In genomic region chr8:117308303-117309095, GRCm38 (mm10) we compare ENCODE assay signal across 13 mouse cellular contexts. TPM values are rescaled to one million over a fixed set of nuclear protein-coding genes. Genes with fewer than 3 reads are reported as not detected.
DNase-seq lines count a peak whose midpoint lies in the region; ATAC-seq and TF ChIP-seq lines count a peak whose summit lies in the region.
"Had no signal": no experiment of that assay in that cellular context is flagged by ENCODE, and none has a peak within 500 bp of the region (broad histone marks: within the 10 kb centered on the region; RNA-seq: fewer than 3 reads in every experiment).

No protein-coding gene starts in this region.

- ATAC-seq in lung, postnatal 0 days = no peak
- ATAC-seq in intestine, postnatal 0 days = no peak
- ATAC-seq: forebrain, embryonic 14.5 days had no signal

- H3K9me3 ChIP-seq in lung, postnatal 0 days (ENCODE audit: low read length) = no peaks in the 10 kb centered on the region
- no peaks in the 10 kb centered on the region for H3K9me3 ChIP-seq in intestine, postnatal 0 days (ENCODE audit: control insufficient read depth)

- H3K4me3 ChIP-seq in lung, postnatal 0 days (ENCODE audit: low read depth, low read length) = no peak overlapping the region
- no peak overlapping the region for H3K4me3 ChIP-seq in intestine, postnatal 0 days (ENCODE audit: low read depth, low read length)
- H3K4me3 ChIP-seq in layer of hippocampus, adult 2 months = no peak overlapping the region
- H3K4me3 ChIP-seq: gastrocnemius, adult 2 months had no signal

- peak; percentile 22; the same call in 1 of the 2 replicates for TF ChIP-seq EP300 in lung, postnatal 0 days (IDR thresholded peaks at IDR 0.05)

- no peaks in the 10 kb centered on the region for H3K36me3 ChIP-seq in lung, postnatal 0 days (ENCODE audit: insufficient read depth, low read length)
- no peaks in the 10 kb centered on the region; the same call in 1 of the 2 replicates for H3K36me3 ChIP-seq in intestine, postnatal 0 days (ENCODE audit: control insufficient read depth, insufficient read depth)
- peaks cover 2% of the 10 kb centered on the region; the same call in 1 of the 2 replicates for H3K36me3 ChIP-seq in splenic B cell, adult 2 months (ENCODE audit: control insufficient read depth, insufficient read depth, low read length, poor library complexity, severe bottlenecking)

- no peaks in the 10 kb centered on the region for H3K27me3 ChIP-seq in lung, postnatal 0 days (replicated peaks; ENCODE audit: insufficient read depth, low read length)
- H3K27me3 ChIP-seq in intestine, postnatal 0 days (replicated peaks; ENCODE audit: control insufficient read depth, insufficient read depth, low read length) = no peaks in the 10 kb centered on the region
- no peaks in the 10 kb centered on the region for H3K27me3 ChIP-seq in splenic B cell, adult 2 months (ENCODE audit: control insufficient read depth, insufficient read depth, low read length, poor library complexity, severe bottlenecking)

- peaks cover 17% of the 10 kb centered on the region for H3K4me1 ChIP-seq in lung, postnatal 0 days (ENCODE audit: insufficient read depth, low read depth, low read length)
- peaks cover 17% of the 10 kb centered on the region for H3K4me1 ChIP-seq in intestine, postnatal 0 days (replicated peaks; ENCODE audit: control insufficient read depth, insufficient read depth, low read length)

- DNase-seq in lung, postnatal 0 days (ENCODE audit: low spot score) = peak; percentile 65
- DNase-seq in lung, adult 18-20 months = no peak
- DNase-seq in kidney, postnatal 10 days = peak; percentile 69
- peak; percentile 63 for DNase-seq in splenic B cell, adult 2 months (ENCODE audit: low read depth, low spot score)
- DNase-seq in layer of hippocampus, adult 2 months (ENCODE audit: low spot score in 2 of 2) = no peak
- DNase-seq in cerebellum, postnatal 14 days = no peak
- DNase-seq in Muller cell, postnatal 12 days (ENCODE audit: inconsistent ontology term) = no peak
- DNase-seq: adrenal gland, adult 2 months; gastrocnemius, adult 2 months; heart, postnatal 36 days; lung, postnatal 14 days had no signal

- H3K9ac ChIP-seq in lung, postnatal 0 days (replicated peaks; ENCODE audit: low read depth) = no peak overlapping the region
- no peak overlapping the region for H3K9ac ChIP-seq in intestine, postnatal 0 days (ENCODE audit: low read depth, low read length)

- no peak overlapping the region for H3K4me2 ChIP-seq in lung, postnatal 0 days (replicated peaks; ENCODE audit: low read depth, low read length)
- H3K4me2 ChIP-seq in intestine, postnatal 0 days (replicated peaks; ENCODE audit: low read depth) = peak overlapping the region; percentile 25; the same call in 1 of the 2 replicates

- 65% methylated on average over 13 of the region's 13 CpGs for WGBS in lung, postnatal 0 days
- 51% methylated on average over 13 of the region's 13 CpGs for WGBS in intestine, postnatal 0 days

- TF ChIP-seq CTCF in lung, postnatal 0 days (IDR thresholded peaks at IDR 0.05) = no peak
- no peak for TF ChIP-seq CTCF in intestine, postnatal 0 days (IDR thresholded peaks at IDR 0.05; ENCODE audit: low read depth)
- TF ChIP-seq CTCF in layer of hippocampus, adult 2 months (conservative IDR thresholded peaks at IDR 0.05) = no peak

- no peak overlapping the region for H3K27ac ChIP-seq in lung, postnatal 0 days (ENCODE audit: low read length)
- H3K27ac ChIP-seq in intestine, postnatal 0 days (ENCODE audit: low read depth, low read length) = peak overlapping the region; percentile 41; the same call in 1 of the 2 replicates
- no peak overlapping the region for H3K27ac ChIP-seq in layer of hippocampus, adult 2 months
- H3K27ac ChIP-seq: gastrocnemius, adult 2 months had no signal

RNA-seq across cellular contexts. Expression of gene Cmip, which starts 51.6 kb away (rescaled TPM):
- 27.6 and 29.6 TPM in 2 replicates for polyA plus RNA-seq in lung, postnatal 0 days (2015; fragmentation: Nextera tagmentation; extraction: Ambion mirVana)
- polyA plus RNA-seq in intestine, postnatal 0 days (2015; fragmentation: Nextera tagmentation; extraction: Ambion mirVana) = 47.1 and 48.9 TPM in 2 replicates
- total RNA-seq in layer of hippocampus, adult 2 months (2021) = 100 to 1,000 TPM; 269 to 286 TPM

Comparison
In these comparisons a context has a peak if more than half of its experiments do, and no peak if none do; other contexts are left out.
1. DNase-seq: peak in lung, postnatal 0 days (single experiment), kidney, postnatal 10 days (single experiment) and splenic B cell, adult 2 months (single experiment); none in lung, adult 18-20 months (0 of 2), layer of hippocampus, adult 2 months (0 of 2), cerebellum, postnatal 14 days (0 of 2) and Muller cell, postnatal 12 days (single experiment).